In genomic region chr13:99940601-99941000, GRCm38 (mm10) we compare ENCODE assay signal across 11 mouse cellular contexts. TPM values are rescaled to one million over a fixed set of nuclear protein-coding genes. Genes with fewer than 3 reads are reported as not detected.
DNase-seq lines count a peak whose midpoint lies in the region; ATAC-seq lines count a peak whose summit lies in the region.
"Had no signal": no experiment of that assay in that cellular context is flagged by ENCODE, and none has a peak within 500 bp of the region (broad histone marks: within the 10 kb centered on the region; RNA-seq: fewer than 3 reads in every experiment).

No protein-coding gene starts in this region.

- H3K9me3 ChIP-seq in forebrain, embryonic 12.5 days, result no peaks in the 10 kb centered on the region
- H3K9me3 ChIP-seq in heart, embryonic 10.5 days, result no peaks in the 10 kb centered on the region
- H3K9me3 ChIP-seq: stomach, embryonic 15.5 days had no signal

- no peaks in the 10 kb centered on the region for H3K36me3 ChIP-seq in forebrain, embryonic 12.5 days (replicated peaks)
- 0 out of 2 replicates have a peak, but pooled peaks cover 3% of the 10 kb centered on the region for H3K36me3 ChIP-seq in heart, embryonic 10.5 days
- H3K36me3 ChIP-seq: stomach, embryonic 15.5 days had no signal

- peak; percentile 93 for ATAC-seq in forebrain, embryonic 12.5 days (ENCODE audit: low FRiP score)

- WGBS in forebrain, embryonic 12.5 days, result 20% methylated on average over 2 of the region's 2 CpGs
- 22% methylated on average over 2 of the region's 2 CpGs for WGBS in heart, embryonic 10.5 days

- H3K27me3 ChIP-seq in forebrain, embryonic 12.5 days, result no peaks in the 10 kb centered on the region
- no peaks in the 10 kb centered on the region for H3K27me3 ChIP-seq in heart, embryonic 10.5 days (ENCODE audit: insufficient read depth, poor library complexity, severe bottlenecking)
- H3K27me3 ChIP-seq: stomach, embryonic 15.5 days had no signal

- peak; percentile 54 to 57 for DNase-seq in cerebellum, postnatal 14 days
- DNase-seq in cerebellum, adult 11 months, result no peak
- peak; percentile 39 to 42 for DNase-seq in left cerebral cortex, postnatal 25 days (ENCODE audit: low spot score in 2 of 2)
- peak; percentile 55 for DNase-seq in right cerebral cortex, adult 18-20 months
- no peak for DNase-seq in lung, postnatal 4 days
- DNase-seq in heart, postnatal 14 days, result no peak
- no peak for DNase-seq in heart, embryonic 10.5 days (ENCODE audit: low spot score)
- DNase-seq: lung, postnatal 14 days had no signal

- peaks cover 28% of the 10 kb centered on the region for H3K4me1 ChIP-seq in forebrain, embryonic 12.5 days
- no peaks in the 10 kb centered on the region for H3K4me1 ChIP-seq in heart, embryonic 10.5 days
- H3K4me1 ChIP-seq: stomach, embryonic 15.5 days had no signal

- H3K27ac ChIP-seq in forebrain, embryonic 12.5 days, result peak overlapping the region; percentile 78; the same call in 1 of the 2 replicates
- H3K27ac ChIP-seq in heart, embryonic 10.5 days, result no peak overlapping the region
- H3K27ac ChIP-seq: stomach, embryonic 15.5 days had no signal

- no peak overlapping the region for H3K4me3 ChIP-seq in forebrain, embryonic 12.5 days (replicated peaks)
- H3K4me3 ChIP-seq in heart, embryonic 10.5 days, result no peak overlapping the region
- H3K4me3 ChIP-seq: stomach, embryonic 15.5 days had no signal

- H3K4me2 ChIP-seq in forebrain, embryonic 12.5 days, result no peak overlapping the region
- H3K4me2 ChIP-seq: stomach, embryonic 15.5 days had no signal

- intact Hi-C loops in left cerebral cortex, postnatal 25 days (cut with DNase I), result no loop called here
- intact Hi-C loops in heart, postnatal 14 days (cut with DNase I), result no loop called here

- H3K9ac ChIP-seq in forebrain, embryonic 12.5 days, result no peak overlapping the region
- H3K9ac ChIP-seq: stomach, embryonic 15.5 days had no signal

RNA-seq across cellular contexts. Expression of gene Cartpt, which starts 39.7 kb away (rescaled TPM):
- 7.5 and 9.8 TPM in 2 replicates for polyA plus RNA-seq in forebrain, embryonic 12.5 days (2016; fragmentation: Nextera tagmentation; extraction: Ambion mirVana)
- 10 to 100 TPM; 32.4 to 41.1 TPM for total RNA-seq in left cerebral cortex, postnatal 25 days (2021)
- total RNA-seq in heart, postnatal 14 days (2021), result under 1 TPM in 1 of 2 experiments, not detected in 1; 0.36 TPM
- 0.33 TPM in 1 of 2 replicates, not detected in the other for polyA plus RNA-seq in heart, embryonic 10.5 days (2016; fragmentation: Nextera tagmentation; extraction: Ambion mirVana)
- polyA plus RNA-seq: C2C12 had no signal

Comparison
In these comparisons a context has a peak if more than half of its experiments do, and no peak if none do; other contexts are left out.
1. DNase-seq: peak in cerebellum, postnatal 14 days (2 of 2), left cerebral cortex, postnatal 25 days (2 of 2) and right cerebral cortex, adult 18-20 months (single experiment); none in cerebellum, adult 11 months (single experiment), lung, postnatal 4 days (0 of 2), heart, postnatal 14 days (0 of 2) and heart, embryonic 10.5 days (single experiment).
2. RNA of gene Cartpt, which starts 39.7 kb away (total RNA-seq): 32.4 to 41.1 TPM in left cerebral cortex, postnatal 25 days; 0.36 TPM in heart, postnatal 14 days; every median in the first group is over 10 times any median in the second.